Mouse (Mus musculus) adrenal gland (tissue): ENCODE measurements around the gene Zfp281.

ENCODE experiments used
- intact Hi-C: fragments of 180-260 bp; cut with DNase I; formaldehyde crosslinking; loops from one replicate; pipeline ENCODE4 v1.15.1; 2025
- long read RNA-seq, 2 experiments: library from polyadenylated mRNA; unstranded; transcript quantifications; one replicate each; pipeline ENCODE4 v2.0.0; 2020; ENCODE audit warnings: borderline replicate concordance in 1 of 2; ENCODE audit not compliant: insufficient replicate concordance in 1 of 2

The Zfp281 gene
- long read RNA-seq, experiment 1, full-length matches to known transcripts = 8 of 19 reads
- long read RNA-seq, experiment 1, partial matches to known transcripts = 0 of 19 reads
- long read RNA-seq, experiment 1, other reads (novel, unspliced or antisense) = 11 of 19 reads
- long read RNA-seq, experiment 2, full-length matches to known transcripts = 4 of 9 reads
- long read RNA-seq, experiment 2, partial matches to known transcripts = 0 of 9 reads
- long read RNA-seq, experiment 2, other reads (novel, unspliced or antisense) = 5 of 9 reads

GRCm38 (mm10) chr1:136624146-136625018 lies at the start of gene Zfp281:
TSS of gene Zfp281 (plus strand) at chr1:136624901.
- intact Hi-C loops = loop anchor here (5.0 kb wide), 1 partner anchor 48 kb away; no protein-coding TSS in a partner anchor

- intact Hi-C loops = no loop called here
These were observed 46.6 kb upstream of the Zfp281 start for GRCm38 (mm10) chr1:136577890-136578663.

- intact Hi-C loops = no loop called here
These were observed 45.3 kb upstream of the Zfp281 start for GRCm38 (mm10) chr1:136579360-136579759.

GRCm38 (mm10) chr1:136580266-136580665 lies 44.4 kb upstream of the Zfp281 start:
- intact Hi-C loops = no loop called here

GRCm38 (mm10) chr1:136581841-136582240 lies 42.9 kb upstream of the Zfp281 start:
- intact Hi-C loops = no loop called here

GRCm38 (mm10) chr1:136587761-136588405 lies 36.8 kb upstream of the Zfp281 start:
- intact Hi-C loops = no loop called here

GRCm38 (mm10) chr1:136588908-136589307 lies 35.8 kb upstream of the Zfp281 start:
- intact Hi-C loops = no loop called here

GRCm38 (mm10) chr1:136592741-136593140 lies 32.0 kb upstream of the Zfp281 start:
- intact Hi-C loops = no loop called here

- intact Hi-C loops = no loop called here
These were observed 30.4 kb upstream of the Zfp281 start for GRCm38 (mm10) chr1:136594235-136594850.

GRCm38 (mm10) chr1:136596821-136597220 lies 27.9 kb upstream of the Zfp281 start:
- intact Hi-C loops = no loop called here

- intact Hi-C loops = no loop called here
These were observed 26.4 kb upstream of the Zfp281 start for GRCm38 (mm10) chr1:136598286-136598685.

GRCm38 (mm10) chr1:136600067-136600466 lies 24.6 kb upstream of the Zfp281 start:
- intact Hi-C loops = no loop called here

- intact Hi-C loops = no loop called here
These were observed 23.9 kb upstream of the Zfp281 start for GRCm38 (mm10) chr1:136600647-136601345.

GRCm38 (mm10) chr1:136601346-136601888 lies 23.3 kb upstream of the Zfp281 start:
- intact Hi-C loops = no loop called here

GRCm38 (mm10) chr1:136602303-136602702 lies 22.4 kb upstream of the Zfp281 start:
- intact Hi-C loops = no loop called here

GRCm38 (mm10) chr1:136604190-136604589 lies 20.5 kb upstream of the Zfp281 start:
- intact Hi-C loops = no loop called here

- intact Hi-C loops = no loop called here
These were observed 18.9 kb upstream of the Zfp281 start for GRCm38 (mm10) chr1:136605790-136606189.

GRCm38 (mm10) chr1:136606278-136606677 lies 18.4 kb upstream of the Zfp281 start:
- intact Hi-C loops = no loop called here

- intact Hi-C loops = no loop called here
These were observed 16.1 kb upstream of the Zfp281 start for GRCm38 (mm10) chr1:136608339-136609261.
